Mouse (Mus musculus) cerebellum, adult 11 months (tissue): ENCODE results near the gene Dclk2.

Experiments
- DNase-seq: peaks from one replicate; pipeline ENCODE4 v3.0.0; 2022

Gene Dclk2

DNA sequence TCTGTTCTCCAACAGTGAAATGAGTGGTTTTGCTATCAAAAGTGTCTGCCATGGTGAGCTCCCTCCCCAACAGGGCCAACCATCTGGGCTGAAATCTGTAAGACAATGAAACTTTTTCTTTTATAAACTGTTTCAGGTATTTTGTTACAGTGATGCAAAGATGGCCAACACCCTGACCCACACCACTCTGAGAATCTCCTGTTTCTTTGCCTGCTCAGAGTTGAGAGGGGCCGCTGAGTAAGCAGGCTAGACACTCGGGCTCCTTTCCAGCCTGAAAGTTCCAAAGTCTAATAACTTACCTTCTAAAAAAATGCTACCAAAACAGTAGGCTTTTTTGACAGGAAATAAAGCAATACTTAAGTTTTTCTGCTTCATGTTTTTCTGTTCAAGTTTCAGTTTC is 78.2 kb downstream of the Dclk2 start:
- DNase-seq: no peak

GRCm38 (mm10) chr3:86839606-86840005 is 81.0 kb downstream of the Dclk2 start:
- DNase-seq: no peak

GRCm38 (mm10) chr3:86837386-86837785 is 83.3 kb downstream of the Dclk2 start:
- no peak for DNase-seq

GRCm38 (mm10) chr3:86835180-86835579 is 85.5 kb downstream of the Dclk2 start:
- no peak for DNase-seq

GRCm38 (mm10) chr3:86834341-86834740 is 86.3 kb downstream of the Dclk2 start:
- no peak for DNase-seq

- no peak for DNase-seq
Observed at GRCm38 (mm10) chr3:86832591-86833267, 87.9 kb downstream of the Dclk2 start.

GRCm38 (mm10) chr3:86832115-86832514 is 88.5 kb downstream of the Dclk2 start:
- DNase-seq: no peak

DNA sequence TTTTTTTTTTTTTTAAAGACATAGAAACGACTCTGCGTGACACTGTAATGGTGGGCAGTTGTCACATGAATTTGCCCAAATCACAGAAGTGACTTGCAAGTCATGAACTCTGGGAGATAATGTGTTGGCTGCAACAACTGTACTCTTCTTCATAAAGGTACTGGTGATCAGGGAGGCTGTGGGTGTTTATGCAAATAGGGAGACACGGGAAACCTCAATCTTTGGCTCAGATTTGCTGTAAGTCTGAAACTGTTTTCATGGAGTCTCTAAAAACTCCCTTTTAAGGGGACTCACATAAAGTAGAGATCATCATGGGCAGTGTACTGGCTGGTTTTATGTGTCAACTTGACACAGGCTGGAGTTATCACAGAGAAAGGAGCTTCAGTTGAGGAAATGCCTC is 93.1 kb downstream of the Dclk2 start:
- DNase-seq: no peak

DNA sequence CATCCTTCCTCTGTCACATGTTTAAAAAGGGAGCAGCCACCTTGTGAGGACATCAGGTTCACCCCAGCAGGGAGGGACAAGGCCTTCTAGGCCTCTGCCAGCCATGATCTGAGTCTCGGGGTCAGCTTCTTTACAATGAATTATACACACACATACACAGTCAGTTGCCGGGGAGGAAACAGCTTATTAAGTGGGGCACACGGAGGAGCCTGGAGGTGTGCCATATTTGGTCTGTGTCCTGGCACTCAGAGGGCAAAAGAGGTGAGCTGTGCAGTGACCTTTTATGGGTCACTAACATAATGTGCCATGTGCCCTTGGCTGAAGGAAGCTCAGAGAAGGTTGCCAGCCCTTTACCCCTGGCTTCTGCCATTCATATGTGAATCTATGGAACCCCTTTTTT is 99.3 kb downstream of the Dclk2 start:
- DNase-seq: no peak

GRCm38 (mm10) chr3:86820344-86820743 is 100.3 kb downstream of the Dclk2 start:
- DNase-seq: no peak

- no peak for DNase-seq
Observed at GRCm38 (mm10) chr3:86819372-86819771, 101.3 kb downstream of the Dclk2 start.

- peak; percentile 70 for DNase-seq
Observed at GRCm38 (mm10) chr3:86818001-86818585, 102.6 kb downstream of the Dclk2 start.

- peak; percentile 72 for DNase-seq
Observed at GRCm38 (mm10) chr3:86812689-86813088, 108.0 kb downstream of the Dclk2 start.

DNA sequence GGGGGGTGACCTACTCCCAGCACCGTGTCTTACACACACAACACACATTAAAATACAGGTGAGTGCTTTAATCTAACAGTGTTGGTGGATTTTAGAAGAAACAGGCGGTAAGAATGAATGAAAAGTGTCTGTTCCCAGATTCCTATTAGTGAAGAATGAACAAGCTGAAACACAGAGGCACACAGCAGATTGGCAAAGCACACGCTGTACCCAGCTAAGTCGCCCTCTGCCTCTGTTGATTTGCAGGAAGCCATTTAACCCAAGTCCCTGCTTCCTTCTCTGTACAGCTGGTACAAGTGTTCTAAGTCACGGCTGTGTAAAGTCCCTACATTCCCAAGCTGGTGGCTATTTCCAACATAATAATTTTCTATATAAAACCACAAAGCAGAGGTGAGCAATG is 109.7 kb downstream of the Dclk2 start:
- DNase-seq: no peak

DNA sequence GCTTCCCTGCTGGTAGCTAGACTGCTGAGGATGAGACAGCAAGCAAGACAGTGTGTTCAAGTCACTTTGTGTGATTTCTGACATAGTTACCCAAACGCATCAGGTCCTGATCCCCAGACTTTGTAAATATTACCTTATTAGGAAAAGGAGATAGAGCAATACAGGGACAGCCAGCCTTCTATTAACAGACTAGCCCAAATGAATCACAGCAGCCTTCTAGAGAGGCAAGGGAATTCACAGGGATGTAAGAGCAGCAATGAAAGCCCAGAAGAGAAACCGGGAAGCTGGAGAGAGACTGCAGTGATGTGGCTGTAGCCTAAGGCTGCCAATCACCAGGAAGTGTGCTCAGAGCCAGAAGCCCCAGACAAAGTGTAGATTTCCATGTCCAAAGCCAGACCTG is 111.0 kb downstream of the Dclk2 start:
- no peak for DNase-seq

GRCm38 (mm10) chr3:86809199-86809598 is 111.5 kb downstream of the Dclk2 start:
- DNase-seq: no peak

DNA sequence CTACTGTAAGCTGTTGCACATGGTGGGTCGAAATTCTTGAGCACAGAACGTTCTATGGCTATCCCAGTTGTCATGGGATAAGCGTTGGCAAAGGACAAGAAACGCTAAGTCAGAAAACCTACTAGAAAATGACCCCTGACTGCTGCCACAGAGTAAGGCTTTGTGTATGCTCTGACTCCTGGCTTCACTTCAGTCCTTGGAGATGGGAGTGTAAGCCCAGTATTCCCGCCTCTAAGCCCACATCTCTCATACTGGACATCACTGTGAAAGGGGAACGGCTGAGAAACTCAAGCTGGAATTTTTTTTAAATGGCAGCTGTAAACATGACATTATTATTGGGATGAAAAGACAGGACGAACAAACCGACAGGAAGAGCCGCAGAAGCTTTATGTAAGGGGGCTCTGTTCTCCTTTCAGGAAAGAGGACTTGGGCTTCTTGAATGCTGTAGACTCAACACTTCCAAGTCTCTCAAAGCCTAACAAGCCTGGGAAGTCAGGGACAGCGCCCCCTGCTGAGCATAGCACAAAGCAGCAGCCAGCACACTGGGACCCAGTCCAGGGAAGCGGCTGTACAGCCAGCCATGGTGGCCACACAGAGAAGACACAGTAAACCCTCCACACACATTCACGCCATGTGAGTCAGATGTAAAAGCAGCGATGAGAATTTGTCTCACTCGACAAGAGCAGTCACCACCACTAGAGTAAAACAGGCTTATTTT is 112.7 kb downstream of the Dclk2 start:
- peak; percentile 56 for DNase-seq

DNA sequence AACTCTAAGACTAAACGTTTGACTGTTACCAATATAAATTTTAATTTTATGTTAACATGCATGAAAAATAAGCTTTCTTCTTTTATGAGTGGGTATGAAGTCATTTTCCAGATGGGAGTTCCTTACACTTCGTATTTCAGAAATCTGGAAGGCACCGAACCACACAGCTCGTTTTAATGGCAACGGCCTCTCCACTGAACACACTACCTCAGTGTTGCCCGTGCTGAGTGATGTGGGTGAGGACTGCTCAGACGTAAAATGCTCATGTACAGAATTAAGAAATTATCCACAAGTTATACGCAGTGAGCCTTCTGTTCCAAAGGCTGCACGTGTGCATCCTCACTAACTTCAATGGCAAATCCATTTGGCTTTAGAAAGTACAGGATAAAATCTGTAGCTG is 113.8 kb downstream of the Dclk2 start:
- no peak for DNase-seq

DNA sequence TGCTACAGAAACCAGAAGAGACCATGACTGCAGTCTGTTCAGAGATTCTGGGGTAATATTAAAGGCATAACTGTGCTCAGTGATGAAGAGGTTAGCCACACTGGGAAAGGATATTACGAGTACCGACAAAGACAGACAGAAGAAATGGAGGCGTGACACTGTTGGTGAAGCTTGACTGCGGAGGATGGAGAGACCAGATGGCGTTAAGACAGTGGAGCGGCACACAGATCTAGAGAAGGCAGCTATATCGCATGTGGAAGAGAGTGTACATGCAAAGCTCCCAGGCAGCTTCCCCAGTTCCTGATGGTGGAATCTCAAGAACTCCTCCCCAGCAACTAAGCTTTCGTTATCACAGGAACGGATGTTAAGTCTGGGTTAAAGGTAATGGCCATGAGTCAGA is 116.4 kb downstream of the Dclk2 start:
- DNase-seq: no peak

DNA sequence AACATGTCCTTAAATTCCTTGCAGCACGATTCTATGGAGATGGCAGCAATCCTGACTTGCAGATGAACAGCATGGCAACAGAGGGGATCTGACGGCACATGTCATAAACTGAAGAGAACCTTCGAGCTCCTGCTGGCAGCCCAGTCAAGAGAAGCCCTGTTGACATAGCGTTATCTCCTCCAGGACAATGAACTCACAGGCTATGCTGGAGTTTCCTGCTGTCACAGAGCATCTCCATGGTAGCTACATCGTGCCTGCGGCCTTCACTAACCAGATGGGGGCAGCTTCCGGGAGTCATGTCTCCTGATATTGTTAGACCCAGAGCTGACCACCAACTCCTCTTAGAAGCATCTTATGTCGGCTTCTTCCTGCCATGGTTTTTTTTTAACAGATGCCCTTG is 117.8 kb downstream of the Dclk2 start:
- no peak for DNase-seq

DNA sequence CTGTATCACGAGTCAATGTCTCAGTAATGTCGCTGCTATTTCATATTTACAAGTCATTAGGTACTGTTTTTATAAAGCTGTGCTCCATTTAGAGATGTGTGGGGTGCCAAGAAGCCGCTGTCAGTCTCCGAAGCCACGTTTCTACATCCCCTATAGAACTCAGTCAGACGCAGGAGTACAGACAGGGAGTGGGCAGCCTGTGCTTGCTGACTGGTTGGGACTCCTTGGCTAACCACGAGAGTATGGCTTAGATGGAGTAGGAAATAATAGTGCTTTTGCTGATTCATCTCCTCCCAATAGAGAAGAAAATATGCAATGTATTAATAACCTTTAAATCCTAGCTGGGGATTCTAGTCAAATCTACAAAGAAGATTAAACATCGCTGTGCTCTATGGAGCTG is 119.8 kb downstream of the Dclk2 start:
- no peak for DNase-seq

DNA sequence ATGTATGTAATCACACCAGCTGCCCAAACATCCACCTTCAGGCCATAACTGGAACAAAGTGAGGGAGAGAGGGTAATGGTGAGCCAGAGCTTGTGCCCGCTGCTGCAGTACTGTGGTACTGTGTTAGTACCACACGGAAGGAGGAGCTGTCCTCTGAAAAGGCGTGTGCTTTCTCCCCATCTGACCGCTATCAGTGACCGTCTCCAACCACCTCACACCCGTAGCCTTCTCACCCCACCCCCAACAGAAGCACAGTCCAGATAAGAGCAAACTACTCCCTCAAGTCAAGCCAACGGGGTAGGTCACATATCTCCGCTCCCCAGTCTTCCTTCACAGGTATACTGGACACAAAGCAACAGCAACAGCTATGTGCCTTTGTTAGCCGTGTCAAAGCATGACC is 121.6 kb downstream of the Dclk2 start:
- no peak for DNase-seq

GRCm38 (mm10) chr3:86797871-86798460 is 122.7 kb downstream of the Dclk2 start:
- no peak for DNase-seq

- no peak for DNase-seq
Observed at GRCm38 (mm10) chr3:86796716-86797115, 123.9 kb downstream of the Dclk2 start.
